Mouse (Mus musculus) frontal cortex, postnatal 10 days (tissue): ENCODE results near the gene Limk2.

Source experiments
- DNase-seq, 2 experiments: peaks; one replicate each; pipeline ENCODE4 v3.0.0; 2022; ENCODE audit warnings: low spot score in 2 of 2, mixed read lengths in 1 of 2

The Limk2 gene

DNA sequence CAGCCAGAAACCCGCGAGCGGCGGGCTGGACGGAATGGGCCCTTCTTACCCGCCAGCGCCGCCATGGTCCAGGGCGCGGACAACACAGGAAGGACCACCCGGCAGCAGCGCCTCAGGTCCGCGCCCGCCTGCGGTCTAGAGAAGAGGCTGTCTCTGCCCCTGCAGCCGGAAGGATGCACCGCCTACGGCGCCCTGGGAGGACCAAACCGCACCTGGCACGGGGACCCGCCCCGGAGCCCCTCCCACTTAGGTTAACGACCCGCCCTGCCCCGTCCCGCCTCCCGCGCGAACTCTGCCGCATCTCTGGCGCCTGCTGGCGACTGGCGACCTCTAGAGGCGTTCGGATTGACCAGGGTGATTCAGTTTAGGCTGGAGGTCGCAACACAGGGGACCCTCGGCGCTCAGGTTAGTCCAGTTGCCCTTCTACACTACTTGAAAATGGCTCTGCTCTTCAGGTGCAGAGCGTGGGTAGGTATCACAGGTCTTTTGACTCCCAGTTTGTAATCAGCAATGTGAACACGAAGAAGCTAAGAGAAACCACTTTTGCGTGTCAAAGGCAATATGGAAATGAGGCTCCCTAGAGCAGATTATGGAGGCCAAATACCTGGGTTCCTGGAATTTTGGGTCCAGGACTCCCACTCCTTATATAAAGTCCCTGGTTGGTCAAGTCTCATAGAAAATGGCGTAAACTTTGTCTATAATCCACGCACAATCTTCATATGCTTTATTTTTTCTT, at the start of gene Limk2:
TSS of gene Limk2 (minus strand) at position 193 of the 736 bp plus-strand sequence.
- DNase-seq: peak; percentile 63 to 83

DNA sequence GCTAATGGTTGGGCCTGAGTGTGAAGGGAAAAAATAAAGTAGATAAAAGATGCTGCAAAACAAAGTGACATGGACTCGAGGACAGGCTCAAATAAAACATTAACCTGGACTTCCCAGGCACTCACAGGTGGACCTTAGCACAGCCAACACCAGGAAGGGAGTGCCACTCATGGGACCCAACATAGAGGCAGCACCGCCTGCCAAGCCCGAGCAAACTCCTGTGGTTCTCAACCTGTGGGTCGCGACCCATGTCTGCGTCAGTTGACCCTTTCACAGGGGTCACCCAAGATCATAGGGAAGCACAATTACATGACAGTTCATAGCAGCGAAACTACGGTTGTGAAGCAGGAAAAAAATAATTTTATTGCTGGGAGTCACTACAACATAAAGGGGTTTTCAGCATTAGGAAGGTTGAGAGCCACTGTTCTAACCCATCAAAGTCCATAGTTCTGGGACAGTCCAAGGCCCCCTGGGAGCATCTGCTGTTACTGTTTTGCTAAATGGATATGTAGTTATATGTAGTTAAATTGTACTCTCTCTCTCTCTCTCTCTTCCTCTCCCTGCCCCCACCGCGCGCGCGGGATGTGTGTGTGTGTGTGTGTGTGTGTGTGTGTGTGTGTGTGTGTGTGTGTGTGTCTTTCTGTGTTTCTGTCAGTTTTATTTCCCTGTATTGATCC, 49.6 kb upstream of the Limk2 start:
- no peak for DNase-seq

DNA sequence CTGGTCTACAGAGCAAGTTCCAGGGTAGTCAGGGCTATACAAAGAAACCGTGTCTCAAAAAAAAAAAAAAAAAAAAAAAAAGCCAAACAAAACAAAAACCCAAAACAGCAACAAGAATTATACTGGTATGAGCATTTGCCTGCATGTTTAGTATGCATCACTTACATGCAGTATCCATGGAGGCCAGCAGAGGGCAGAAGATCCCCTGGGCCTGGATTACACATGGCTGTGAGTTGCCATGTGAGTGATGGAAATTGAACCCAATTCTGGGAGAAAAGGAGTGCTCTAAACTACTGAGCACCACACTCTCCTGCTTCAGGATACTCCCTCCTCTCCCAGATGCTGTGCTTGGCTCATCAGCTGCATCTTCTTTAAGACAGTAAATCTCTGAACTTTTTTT, 47.4 kb upstream of the Limk2 start:
- DNase-seq: peak; percentile 35 to 63

DNA sequence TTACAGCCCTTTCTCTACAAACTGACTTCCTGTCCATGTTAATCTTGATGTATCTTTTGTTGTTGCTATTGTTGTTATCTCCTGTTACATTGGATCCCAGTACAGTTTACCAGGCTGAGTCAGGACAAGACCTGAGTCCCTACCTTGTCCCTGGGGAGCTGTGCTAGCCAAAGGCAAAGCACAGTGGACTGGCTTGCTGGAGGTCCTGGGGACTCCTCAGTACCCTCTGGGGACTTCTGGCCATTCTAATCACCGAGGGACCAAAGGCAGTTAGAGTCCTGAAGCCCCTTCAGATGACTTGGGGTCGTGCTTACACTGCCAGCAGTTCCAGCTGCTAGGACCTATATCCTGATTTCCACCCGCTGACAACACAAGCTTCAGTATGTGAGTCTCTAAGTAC, 45.5 kb upstream of the Limk2 start:
- no peak for DNase-seq

DNA sequence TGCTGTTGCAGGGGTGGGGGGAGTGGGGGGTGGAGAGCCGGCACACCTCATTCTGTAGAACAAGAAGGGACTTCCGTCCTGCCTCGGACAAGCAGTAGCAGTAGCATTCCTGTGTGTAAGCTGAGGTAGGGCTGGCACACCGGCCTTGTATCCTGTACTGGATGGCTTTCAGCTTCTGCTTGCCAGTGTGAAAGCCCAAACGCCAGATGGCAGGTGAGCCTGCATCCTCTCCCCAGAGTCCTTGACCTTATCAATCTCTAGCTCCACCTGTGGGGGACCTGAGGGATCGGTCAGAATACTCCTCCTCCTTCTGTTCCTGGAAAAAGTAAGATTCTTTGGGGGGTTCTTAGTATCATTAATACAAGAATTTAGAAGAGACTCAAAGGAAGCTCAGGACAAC, 44.5 kb upstream of the Limk2 start:
- no peak for DNase-seq

DNA sequence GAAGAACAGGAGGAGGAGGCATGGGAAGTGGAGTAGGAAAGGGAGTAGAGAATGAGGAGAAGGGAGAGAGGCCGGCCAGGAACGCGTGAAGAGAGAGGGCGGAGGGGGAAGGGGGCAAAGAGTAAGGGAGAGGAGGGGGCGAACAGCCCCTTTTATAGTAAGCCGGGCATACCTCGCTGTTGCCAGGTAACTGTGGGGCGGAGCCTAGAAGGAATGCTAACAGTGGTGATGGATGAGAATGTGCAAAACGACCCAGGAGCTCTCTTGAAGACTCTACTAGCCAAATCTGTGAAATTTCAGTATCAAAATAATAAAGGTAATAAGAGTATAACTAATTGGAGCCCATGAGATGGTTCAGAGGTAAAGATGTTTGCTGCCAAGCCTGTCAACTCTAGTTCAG, 43.8 kb upstream of the Limk2 start:
- DNase-seq: peak in 1 of 2 experiments; percentile 34

DNA sequence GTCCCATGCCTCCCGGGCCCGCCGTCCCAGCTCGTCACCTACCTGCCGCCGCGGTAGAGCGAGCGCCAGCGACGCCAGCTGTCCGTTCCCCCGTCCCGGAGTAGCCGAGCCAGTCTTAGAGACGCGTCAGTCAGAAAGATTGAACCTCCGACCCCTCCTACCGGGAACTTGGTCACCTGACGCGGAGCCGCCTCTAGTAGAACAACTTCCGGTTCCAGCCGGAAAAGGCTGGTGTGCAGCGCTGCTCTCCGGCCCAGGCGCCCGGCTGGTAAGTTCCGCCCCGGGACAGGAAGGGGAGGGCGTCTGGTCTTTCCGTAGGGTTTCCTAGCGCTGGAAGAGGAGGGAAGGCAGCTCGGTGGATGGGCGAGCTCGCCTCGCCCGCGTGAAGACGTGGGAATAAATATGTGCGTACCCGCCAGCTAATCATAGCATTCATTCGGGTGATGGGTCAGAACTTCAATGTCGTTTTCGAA, 43.2 kb upstream of the Limk2 start, which contains the start of gene Rnf185:
TSS of gene Rnf185 (minus strand) at position 197 of the 473 bp plus-strand sequence.
- DNase-seq: peak; percentile 90 to 93

DNA sequence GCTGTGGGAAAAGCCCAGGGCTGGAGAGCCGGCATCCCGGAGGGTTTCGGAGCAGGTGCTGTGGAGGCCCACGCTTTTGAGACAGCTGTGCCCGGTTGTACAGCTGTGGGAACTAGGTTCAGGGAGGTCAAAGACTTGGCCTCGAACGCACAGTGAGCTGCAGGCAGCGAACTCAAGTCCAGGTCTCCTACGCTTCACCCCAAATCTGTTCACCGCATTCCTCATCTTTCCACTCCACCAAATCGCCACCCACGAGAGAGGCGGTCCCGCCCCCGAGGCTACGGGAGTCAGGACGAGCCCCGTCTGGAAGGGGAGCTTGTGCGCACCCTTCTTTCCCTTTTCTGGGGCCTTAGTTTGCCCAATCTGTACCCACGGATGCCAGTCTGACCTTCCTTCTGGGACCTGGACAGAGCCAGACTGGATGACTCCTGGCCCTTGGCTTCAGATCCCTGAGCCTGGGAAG, 42.7 kb upstream of the Limk2 start:
- no peak for DNase-seq

DNA sequence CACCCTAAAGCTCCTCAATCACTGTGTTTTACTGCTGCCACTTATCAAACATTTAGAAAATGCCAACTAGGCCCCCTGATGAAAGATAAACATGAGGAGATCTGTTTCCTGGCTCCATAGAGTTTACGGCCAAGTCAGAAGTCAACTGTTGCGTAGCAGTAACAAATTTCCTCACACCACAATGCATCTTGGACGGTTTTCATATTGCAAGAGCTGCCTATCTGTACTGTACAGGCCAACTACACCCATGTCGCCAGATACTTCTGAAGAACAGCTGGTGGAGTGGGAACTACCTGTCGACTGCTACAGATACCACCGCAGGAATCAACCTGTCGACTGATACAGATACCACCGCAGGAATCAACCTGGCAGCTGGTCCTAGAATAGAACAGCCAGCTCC, 35.9 kb upstream of the Limk2 start:
- DNase-seq: no peak

DNA sequence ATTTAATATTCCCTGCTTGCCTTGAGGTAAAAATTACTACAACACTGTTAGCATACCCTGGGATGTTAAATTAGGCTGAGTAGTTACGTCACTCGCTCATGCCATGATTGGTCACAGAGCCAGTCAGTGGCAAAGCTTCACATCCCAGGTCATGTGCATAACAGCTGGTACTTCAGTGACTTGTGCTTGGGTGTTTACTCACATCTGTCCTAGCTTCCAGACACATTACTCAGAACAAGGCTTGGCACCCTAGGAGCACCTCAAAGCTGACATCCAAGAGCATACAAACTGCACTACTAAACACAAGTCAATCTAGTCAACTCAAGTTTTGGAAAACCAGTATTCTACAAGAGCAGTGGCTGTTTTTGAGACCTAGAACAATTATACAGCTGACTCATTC, 34.1 kb upstream of the Limk2 start:
- no peak for DNase-seq

DNA sequence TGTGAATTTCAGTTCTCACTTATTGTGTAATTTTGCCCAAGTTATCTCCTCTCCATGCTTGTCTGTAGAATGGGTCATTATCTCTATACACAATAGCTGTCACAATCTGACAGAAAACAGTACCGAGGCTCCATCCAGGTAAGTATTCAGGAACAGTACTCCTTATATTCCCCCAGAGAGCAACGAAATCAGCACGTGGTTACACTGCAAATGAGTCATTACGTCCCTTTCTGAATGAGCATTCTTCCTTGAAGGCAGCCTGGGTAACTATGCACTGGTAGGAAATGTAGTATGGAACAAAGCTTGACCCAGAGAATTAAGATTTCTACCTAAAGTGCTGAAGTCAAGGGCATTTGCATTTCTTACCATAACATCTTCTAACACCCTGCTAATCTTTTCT, 33.7 kb upstream of the Limk2 start:
- no peak for DNase-seq

DNA sequence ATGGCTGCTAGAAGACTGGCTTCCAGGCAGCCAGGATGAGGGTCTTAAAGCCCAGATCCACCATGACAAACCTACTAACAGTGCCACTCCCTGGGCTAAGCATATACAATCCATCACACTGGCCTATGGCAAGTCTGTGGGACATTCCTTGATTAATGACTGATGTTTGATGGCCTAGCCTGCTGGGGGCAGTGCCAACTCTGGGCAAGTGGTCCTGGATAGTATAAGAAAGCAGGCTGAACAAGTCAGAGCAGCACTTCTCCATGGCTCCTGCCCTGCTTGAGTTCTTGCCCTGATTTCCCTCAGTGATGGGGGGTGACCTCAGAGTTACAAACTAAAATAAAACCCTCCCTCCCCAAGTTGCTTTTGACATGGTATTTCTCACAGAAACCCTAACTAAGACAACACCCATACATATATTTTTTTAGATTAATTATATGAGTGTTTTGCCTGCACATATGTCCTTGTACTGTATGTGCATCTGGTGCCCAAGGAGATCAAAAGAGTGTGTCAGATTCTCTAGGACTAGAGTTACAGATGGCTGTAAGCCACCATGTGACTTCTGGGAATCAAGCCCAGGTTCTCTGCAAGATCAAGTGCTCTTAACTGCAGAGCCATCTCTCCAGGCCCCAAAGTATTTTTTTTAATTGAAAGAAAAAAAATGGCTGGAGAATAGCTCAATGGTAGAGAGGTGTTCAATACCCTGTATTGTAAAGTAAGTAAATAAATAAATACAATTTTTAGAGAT, 32.9 kb upstream of the Limk2 start:
- no peak for DNase-seq

DNA sequence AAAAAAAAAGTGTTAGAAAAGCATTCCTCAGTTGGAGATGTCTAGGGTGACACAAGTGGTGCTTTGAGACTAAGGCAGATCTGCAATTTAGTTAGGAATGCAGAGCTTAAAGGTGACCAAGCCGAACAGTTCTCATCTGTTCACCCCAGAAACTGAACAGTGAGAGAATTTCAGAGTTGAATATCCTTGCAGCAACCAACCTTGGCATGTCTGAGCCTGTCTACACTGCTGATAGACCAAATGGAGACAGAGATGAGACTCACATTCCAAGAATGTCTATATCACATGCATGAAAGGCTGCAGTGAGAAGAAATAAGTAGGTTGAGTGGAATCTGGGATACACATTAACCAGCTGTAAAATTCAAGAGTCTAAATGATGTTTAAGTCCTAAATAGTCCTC, 28.6 kb upstream of the Limk2 start:
- DNase-seq: no peak

DNA sequence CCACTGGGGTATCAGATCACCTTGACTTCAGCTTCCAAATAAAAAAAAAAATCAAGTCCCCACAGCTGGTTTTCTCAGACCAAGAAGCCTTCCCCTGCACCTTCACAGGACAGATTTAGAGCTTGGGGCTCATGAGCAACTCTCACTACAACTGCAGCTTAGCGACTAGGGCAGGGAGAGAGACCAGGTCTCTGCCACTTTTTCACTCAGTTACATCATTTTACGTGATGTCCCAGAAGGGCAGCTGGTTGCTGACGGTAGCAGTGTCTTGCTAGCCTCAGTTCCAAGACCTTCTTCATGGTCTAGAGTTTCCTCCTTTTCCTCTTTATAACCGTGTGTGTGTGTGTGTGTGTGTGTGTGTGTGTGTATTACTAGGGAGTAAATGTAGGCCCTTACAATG, 24.8 kb upstream of the Limk2 start:
- no peak for DNase-seq

DNA sequence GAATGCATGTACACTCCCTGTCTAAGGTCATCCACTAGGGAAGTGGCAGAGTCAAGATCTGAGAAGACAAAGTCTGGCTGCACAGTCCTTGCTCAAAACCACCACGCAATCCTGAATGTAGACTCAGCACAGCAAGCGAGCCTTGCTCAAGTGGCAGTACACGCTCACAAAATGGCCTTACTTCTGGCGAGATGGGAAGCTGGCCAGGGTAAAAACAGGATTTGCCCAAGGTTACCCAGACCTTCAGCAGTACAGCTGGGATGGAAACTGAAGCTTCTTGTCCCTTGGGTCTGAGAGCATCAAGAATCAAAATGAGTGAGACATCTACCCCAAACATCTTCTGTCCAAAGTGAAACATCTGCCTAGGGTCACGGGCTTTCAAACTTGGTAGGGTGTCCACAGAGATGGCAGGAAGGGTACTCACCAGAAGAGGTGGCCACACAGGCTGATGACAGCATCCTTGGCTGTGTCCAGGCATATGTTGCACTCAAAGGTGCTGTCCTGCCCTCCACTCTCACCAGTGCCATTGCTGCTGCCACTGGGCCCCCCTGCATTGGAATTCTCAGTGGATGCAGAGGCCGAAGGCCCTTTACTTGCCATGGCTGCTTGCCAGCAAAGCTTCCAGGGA, 23.1 kb upstream of the Limk2 start:
- no peak for DNase-seq

DNA sequence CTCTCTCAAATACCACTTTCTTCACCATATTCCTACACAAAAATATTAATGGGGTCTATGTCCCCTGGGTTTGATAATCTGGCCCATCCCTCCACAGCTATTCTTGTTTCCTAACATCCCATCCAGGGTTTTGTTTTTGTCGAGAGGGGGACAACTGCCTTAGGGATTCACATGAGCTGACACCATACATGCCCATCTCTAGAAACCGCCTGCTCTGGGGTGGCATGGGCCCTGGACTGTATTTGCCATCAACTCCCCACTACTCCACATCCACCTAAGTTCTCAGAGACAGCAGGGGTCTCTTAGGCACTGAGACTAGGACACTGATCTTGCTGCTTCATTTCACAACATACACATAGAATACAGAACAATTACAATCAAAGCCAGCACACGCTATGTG, 22.5 kb upstream of the Limk2 start:
- DNase-seq: no peak

DNA sequence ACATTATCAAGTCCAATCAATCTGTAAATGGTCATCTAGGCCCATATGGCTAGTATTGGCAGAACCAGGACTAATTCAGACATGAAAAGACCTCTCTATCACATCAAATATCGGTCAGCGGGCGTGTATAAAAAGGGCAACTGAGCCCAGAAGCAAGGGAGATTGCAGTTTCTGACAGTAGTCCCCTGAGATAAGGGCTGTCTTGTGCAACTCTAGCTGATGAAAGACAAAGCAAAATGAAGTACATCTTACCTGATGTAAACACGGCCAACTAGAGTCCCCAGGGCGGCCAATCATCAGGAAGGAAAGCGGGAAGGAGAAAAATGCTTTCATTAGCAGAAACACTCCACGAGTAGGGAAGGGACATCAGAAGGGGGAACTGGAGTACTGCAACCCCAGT, 19.6 kb upstream of the Limk2 start:
- no peak for DNase-seq

DNA sequence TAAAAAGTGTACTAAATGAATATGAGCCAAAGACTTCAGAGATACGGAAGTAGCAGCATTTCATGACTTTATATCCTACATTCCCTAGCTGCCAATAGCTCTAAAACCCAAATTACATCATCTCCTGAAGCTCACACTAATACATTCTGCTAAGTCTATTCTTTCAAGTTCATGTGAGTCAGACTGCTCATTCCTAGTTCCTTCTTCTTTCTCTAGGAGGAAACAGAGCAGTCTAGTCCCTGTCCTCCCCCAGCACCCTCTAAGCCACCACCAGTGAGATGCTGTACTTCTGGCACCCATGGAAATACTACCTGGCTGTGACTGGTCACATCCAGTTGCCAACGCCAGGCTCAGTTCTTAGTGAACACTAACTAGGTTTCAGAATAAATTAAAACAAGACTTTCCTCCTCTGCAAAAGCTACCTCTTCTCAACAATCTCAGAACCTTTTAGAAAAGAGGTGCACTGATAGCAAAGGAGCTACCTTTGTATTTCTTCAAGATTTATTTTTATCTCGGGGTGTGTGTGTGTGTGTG, 18.8 kb upstream of the Limk2 start:
- no peak for DNase-seq

DNA sequence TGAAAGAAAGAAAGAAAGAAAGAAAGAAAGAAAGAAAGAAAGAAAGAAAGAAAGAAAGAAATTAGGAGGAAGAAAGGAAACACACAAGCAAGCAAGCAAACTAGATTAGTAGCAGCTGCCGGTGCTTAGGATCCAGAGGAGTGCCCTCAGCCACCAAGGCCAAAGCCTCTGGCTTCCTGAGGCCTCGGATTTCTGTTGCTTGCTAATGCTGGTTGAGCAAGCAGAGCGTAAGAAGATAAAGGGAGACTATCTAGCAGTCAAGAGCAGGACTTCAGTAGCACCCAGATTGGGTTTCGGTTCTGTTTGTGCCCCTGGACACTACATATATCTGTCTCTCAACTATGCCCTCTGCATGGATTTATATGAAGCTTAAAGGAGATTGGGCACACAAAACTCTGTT, 13.3 kb upstream of the Limk2 start:
- DNase-seq: no peak

DNA sequence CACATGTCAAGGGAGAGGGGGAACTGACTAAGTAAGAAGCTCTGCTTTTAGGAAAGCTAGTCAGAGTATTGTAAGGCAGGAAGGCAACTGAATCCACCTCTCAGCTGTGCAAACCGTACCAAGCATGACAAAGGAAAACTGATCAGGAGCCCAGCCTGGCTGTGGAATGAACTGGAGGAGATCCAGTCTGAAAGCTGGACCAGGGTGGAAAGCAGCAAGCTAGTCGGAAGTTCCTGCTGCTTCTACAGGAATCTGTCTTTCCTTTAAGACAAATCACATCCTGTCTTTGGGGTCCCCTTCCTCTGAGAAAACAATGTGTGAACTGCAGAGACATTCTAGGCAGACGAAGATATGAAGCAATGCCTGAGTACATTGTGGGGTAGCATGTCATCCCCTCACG, 9.8 kb upstream of the Limk2 start:
- DNase-seq: no peak

DNA sequence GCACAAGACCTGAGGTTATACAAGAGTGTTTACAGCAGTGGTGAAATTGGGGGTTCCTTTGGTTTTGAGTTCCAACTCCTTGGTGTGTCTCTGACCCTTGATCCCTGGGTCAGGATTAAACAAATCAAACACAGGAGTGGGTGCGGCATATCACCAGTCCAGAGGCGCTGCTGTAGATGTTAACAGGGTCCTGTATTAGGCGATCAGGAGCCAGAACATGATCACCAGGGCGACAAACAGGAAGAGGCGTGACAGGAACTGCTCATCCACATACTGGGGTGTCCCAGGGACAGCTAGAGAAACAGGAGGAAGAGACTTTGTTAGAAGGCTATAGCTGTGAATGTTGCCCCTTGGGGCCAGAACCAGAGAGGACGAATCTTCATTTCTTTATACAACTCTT, 8.8 kb upstream of the Limk2 start:
- DNase-seq: no peak

DNA sequence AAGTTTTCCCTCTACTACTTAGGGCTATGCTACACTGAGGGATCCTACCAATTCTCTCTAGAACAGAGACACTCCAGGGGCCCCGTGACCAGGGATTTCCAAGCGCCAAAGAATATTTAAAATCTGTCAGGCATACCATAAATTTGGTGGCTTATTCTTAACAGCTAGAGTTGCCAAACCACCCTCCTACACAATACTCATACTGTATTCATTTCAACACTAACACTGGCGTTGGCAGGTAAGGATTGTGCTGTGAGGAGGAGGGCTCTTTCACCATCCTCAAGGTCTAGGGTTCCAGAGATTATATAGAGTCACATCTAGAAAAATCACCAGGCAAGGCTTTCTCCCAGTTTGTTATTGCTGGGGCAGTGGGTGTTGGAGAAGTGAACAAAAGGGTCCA, 7.4 kb upstream of the Limk2 start:
- DNase-seq: no peak
